Mouse (Mus musculus) left cerebral cortex, adult 2 months (tissue): ENCODE measurements around the gene Cyp2b10. TPM values are rescaled to one million over a fixed set of nuclear protein-coding genes. Genes with fewer than 3 reads are reported as not detected.
A peak's percentile ranks its signal among the peaks of the same experiment; 100 is the strongest.
"Not testable (repeated sequence)": the region's sequence is repeated elsewhere in the genome, so short reads cannot be mapped to it uniquely, and the experiment has no call there.

Experiments used
- DNase-seq, 2 experiments: peaks; one replicate each; pipeline ENCODE4 v3.0.0; 2021 to 2022; ENCODE audit warnings: low spot score in 2 of 2, mixed read lengths in 1 of 2; ENCODE audit errors: extremely low spot score in 1 of 2
- H3K27ac ChIP-seq: fragments of 200-600 bp; 2 replicates; pipeline ENCODE4 v1.8.1; 2022
- H3K4me3 ChIP-seq: fragments of 200-600 bp; 2 replicates; pipeline ENCODE4 v1.8.1; 2022
- CTCF ChIP-seq: fragments of 200-600 bp; IDR thresholded peaks from 2 replicates; pipeline ENCODE4 v1.8.1; 2022; ENCODE audit warnings: antibody characterized with exemption, mild to moderate bottlenecking, moderate library complexity
- intact Hi-C: fragments of 180-260 bp; cut with DNase I; formaldehyde crosslinking; loops from one replicate; pipeline ENCODE4 v1.15.1; 2025
- long read RNA-seq, 2 experiments: library from polyadenylated mRNA; stranded (forward); transcript quantifications; one replicate each; pipeline ENCODE4 v2.0.0; 2021; ENCODE audit warnings: borderline mapping rate in 2 of 2
- total RNA-seq, 2 experiments: library from RNA; stranded (reverse); gene quantifications; 2 replicates each; pipeline ENCODE4 v1.2.3; 2021

Gene Cyp2b10
- total RNA-seq = under 1 TPM in 1 of 2 experiments, not detected in 1; 0.18 TPM
- long read RNA-seq, experiment 1 = 0 reads
- long read RNA-seq, experiment 2 = 0 reads

GRCm38 (mm10) chr7:25897411-25897810 is at the start of gene Cyp2b10:
Gene Cyp2b10 (plus strand): TSS chr7:25897620.
- Histone ChIP-seq H3K27ac (no peak within 1 kb of the TSS), H3K4me3 (no peak within 1 kb of the TSS)
- no peak for TF ChIP-seq CTCF
- intact Hi-C loops = no loop called here
- DNase-seq = no peak

DNA sequence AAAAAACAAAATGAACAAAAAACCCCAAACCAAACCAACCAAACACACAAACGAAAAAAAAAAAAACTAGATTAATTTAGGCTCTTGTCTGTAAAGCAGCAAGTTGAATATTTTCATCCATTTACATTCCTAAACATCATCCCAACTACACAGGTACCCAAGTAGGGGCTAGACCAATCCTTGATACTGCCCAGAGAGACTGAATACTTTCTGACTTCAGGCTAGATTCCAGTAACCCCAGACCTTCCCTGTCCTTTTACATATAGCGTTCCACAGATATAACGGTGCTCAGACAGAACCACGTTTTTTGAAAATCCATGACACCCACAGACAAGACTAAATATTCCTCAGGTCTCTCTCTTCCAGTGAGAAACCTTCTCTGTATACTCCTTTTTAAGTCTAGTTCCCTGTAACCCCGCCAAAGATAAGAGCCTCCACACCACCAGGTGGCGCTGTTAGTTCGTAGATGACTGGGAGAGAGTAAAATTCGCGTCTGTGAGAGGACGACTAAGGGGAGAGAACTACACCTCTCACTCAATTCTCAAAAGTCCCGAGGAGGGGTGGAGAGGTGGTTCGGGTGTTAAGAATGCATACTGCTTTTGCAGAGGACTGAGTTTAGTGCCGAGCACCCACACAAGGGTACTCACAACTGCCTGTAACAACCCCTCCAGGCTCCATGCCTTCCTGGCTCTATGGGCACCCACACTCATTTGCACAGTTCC is 49.5 kb upstream of the Cyp2b10 start:
- peak overlapping the region; percentile 59 for H3K4me3 ChIP-seq
- intact Hi-C loops = loop anchor here (1.0 kb wide), 1 partner anchor 92 kb away; no protein-coding TSS in a partner anchor
- no peak overlapping the region for H3K27ac ChIP-seq
- peak; percentile 78 to 89 for DNase-seq
- peak; percentile 85 for TF ChIP-seq CTCF

DNA sequence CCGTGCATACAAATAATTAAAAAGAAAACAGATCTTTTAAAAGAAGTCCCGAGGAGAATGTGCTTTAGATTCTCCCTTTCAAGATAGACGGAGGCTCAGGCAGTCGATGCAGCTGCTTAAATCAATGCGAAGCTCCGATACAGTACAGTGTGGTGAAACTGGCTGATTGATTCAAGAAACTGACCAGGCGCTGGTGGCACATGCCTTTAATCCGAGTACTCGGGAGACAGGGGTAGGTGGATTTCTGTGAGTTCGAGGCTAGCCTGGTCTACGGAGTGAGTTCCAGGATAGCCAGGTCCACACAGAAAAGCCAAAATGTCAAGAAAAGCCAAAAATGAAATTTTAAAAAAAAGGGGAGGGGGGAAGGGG is 49.0 kb upstream of the Cyp2b10 start:
- intact Hi-C loops = loop anchor here (1.0 kb wide), 1 partner anchor 92 kb away; no protein-coding TSS in a partner anchor
- no peak for DNase-seq
- H3K27ac ChIP-seq = no peak overlapping the region
- TF ChIP-seq CTCF = no peak
- H3K4me3 ChIP-seq = peak overlapping the region; percentile 59

DNA sequence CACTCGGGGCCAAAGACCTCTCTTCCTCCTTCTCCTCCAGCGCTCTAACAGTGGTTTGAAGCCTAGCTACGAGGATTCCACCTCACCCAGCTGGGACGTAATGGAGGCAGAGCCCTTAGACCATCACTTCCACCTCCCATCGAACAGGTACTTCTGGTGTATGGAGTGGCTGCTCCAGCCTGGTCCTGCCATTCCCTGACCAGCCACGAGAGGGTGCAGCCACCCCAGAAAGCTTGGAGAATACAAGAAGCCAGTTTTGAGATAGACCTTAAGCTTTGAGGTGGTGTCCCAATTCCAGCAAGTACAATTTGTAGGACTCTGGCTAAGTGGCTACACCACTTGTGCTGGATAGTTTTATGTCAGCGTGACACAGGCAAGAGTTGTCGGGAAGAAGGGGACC is 42.3 kb upstream of the Cyp2b10 start:
- peak; percentile 28 to 63 for DNase-seq
- Histone ChIP-seq H3K4me3 (no peak overlapping the region), H3K27ac (no peak overlapping the region)
- TF ChIP-seq CTCF = peak; percentile 83
- intact Hi-C loops = no loop called here

DNA sequence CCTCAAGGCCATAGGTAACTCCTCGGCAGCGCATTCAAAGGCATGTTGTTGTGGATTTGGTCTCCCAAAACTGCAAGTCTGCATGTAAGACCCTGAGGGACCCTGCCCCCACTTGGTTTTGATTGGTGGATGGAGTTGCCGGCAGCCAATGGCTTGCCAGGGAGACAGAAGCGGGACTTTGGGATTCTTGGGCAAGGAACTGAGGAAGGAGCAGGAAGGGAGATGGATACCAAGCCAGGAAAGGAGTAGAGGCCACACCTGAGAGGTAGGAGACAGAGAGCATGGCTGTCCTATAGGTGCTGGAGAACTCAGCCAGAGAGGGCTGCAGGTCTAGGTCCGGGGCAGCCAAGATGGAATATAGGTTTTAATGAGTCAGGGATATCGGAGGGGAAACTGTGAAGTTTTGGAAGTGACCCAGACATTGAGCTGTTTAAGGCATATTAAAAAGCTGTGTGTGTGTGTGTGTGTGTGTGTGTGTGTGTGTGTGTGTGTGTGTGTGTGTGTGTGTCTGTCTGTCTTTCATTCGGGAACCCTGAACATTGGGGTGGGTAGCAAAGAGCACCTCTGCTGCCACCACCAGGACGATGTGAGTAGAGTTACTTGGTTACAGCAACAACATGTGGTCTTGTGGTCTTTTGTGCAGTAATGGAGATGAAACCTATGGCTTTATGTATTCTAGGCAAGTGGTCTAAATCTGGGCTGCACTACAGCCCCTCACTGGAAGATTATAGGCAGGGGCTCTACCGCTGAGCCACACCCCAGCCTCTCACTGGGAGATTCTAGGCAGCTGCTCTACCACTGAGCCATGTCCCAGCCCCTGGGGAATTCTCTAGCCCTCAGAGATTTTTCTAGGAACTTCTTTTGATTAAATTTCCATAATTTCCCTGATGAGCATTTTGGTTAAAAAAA is 37.2 kb upstream of the Cyp2b10 start:
- intact Hi-C loops = no loop called here
- no peak overlapping the region for H3K27ac ChIP-seq
- TF ChIP-seq CTCF = peak; percentile 7
- no peak for DNase-seq
- H3K4me3 ChIP-seq = no peak overlapping the region

DNA sequence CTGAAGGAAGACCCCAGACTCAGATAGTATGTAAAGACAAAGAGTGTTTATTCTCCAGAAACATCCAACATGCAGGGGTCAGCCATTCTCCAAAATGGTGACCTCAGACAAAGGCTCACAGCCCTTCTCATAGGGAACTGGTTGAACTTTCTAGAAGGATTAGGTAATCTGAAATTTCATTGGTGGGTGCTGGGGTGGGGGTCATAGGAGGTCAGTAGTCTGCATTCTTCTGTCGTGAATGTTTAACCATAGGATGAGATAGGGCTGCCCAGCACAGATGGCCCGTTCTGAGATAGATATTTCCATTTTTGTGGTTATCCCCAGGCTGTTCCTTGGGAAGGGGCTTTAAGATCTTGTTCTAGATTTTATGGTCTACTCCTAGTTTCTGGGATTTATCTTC is 35.1 kb upstream of the Cyp2b10 start:
- no peak for TF ChIP-seq CTCF
- DNase-seq = no peak
- H3K4me3 ChIP-seq = no peak overlapping the region
- H3K27ac ChIP-seq = no peak overlapping the region
- intact Hi-C loops = no loop called here

- TF ChIP-seq CTCF = no peak
- DNase-seq = no peak
- no peak overlapping the region for H3K4me3 ChIP-seq
- no peak overlapping the region for H3K27ac ChIP-seq
- intact Hi-C loops = no loop called here
Measured at GRCm38 (mm10) chr7:25863756-25864155, 33.7 kb upstream of the Cyp2b10 start.

- TF ChIP-seq CTCF = no peak
- no peak overlapping the region for H3K27ac ChIP-seq
- DNase-seq = no peak
- H3K4me3 ChIP-seq = no peak overlapping the region
- intact Hi-C loops = no loop called here
Measured at GRCm38 (mm10) chr7:25864861-25865260, 32.6 kb upstream of the Cyp2b10 start.

DNA sequence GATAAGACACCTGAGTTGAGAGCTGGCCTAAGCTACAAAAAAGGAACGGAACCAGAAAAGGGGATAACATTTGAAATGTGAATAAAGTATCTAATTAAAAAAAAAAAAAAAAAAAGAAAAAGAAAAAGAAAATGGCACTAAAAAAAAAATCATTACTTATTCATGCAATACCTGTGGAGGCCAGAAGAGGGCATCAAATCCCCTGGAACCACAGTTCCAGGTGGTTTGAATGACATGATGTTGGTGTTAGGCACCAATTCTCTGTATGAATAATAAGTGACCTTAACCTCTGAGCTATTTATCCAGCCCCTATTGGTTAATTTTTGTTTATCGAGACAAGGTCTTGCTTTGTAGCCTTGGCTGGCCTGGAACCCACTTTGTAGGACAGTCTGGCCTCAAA is 27.6 kb upstream of the Cyp2b10 start:
- peak; percentile 25 for TF ChIP-seq CTCF
- Histone ChIP-seq H3K27ac (no peak overlapping the region), H3K4me3 (no peak overlapping the region)
- DNase-seq = no peak
- intact Hi-C loops = no loop called here

- DNase-seq = no peak
- TF ChIP-seq CTCF = no peak
- H3K27ac ChIP-seq = no peak overlapping the region
- intact Hi-C loops = no loop called here
- H3K4me3 ChIP-seq = no peak overlapping the region
Measured at GRCm38 (mm10) chr7:25872624-25873023, 24.8 kb upstream of the Cyp2b10 start.

GRCm38 (mm10) chr7:25878735-25879134 is 18.7 kb upstream of the Cyp2b10 start:
- intact Hi-C loops = no loop called here
- no peak for DNase-seq
- TF ChIP-seq CTCF = no peak
- Histone ChIP-seq H3K27ac (no peak overlapping the region), H3K4me3 (no peak overlapping the region)

- intact Hi-C loops, DNase-seq: not testable (repeated sequence)
Measured at GRCm38 (mm10) chr7:25880721-25881120, 16.7 kb upstream of the Cyp2b10 start.

More at GRCm38 (mm10) chr7:25880721-25881120, 16.7 kb upstream of the Cyp2b10 start:
- not testable (repeated sequence) for H3K27ac ChIP-seq, H3K4me3 ChIP-seq
